20 mouse cellular contexts compared by ENCODE assay signal in the genomic region with DNA sequence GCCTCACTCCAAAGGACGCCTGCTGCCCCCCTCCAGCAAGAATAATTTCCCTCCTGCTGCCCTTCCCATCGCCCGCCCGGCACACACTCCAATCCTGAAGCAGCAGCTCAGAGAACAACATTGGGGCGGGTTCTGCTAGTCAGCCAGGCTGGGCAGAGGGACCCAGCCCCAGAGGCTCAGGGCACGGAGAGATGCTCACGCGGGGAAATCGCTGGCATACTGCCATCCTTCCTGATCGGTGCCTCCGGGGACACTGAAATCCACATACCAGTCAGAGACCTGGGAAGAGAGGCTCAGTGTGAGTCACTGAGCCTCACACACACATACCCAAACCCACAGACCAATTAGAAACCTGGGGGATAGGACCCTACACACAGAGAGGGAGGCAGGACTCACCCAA. TPM values are rescaled to one million over a fixed set of nuclear protein-coding genes. Genes with fewer than 3 reads are reported as not detected.
"Had no signal": no experiment of that assay in that cellular context is flagged by ENCODE, and none has a peak within 500 bp of the region (broad histone marks: within the 10 kb centered on the region; RNA-seq: fewer than 3 reads in every experiment).

No protein-coding gene starts in this region.

- H3K27ac ChIP-seq: layer of hippocampus, adult 2 months; limb, embryonic 10.5 days; limb, embryonic 13.5 days; liver, embryonic 12.5 days; liver, embryonic 15.5 days; lung, embryonic 15.5 days; stomach, embryonic 15.5 days had no signal

- H3K4me2 ChIP-seq: limb, embryonic 13.5 days; liver, embryonic 12.5 days; liver, embryonic 15.5 days; lung, embryonic 15.5 days; midbrain, embryonic 11.5 days; stomach, embryonic 15.5 days had no signal

- H3K9me3 ChIP-seq: limb, embryonic 10.5 days; lung, embryonic 15.5 days; stomach, embryonic 15.5 days had no signal

- H3K4me1 ChIP-seq: limb, embryonic 10.5 days; liver, embryonic 12.5 days; lung, embryonic 15.5 days; stomach, embryonic 15.5 days had no signal

- H3K4me3 ChIP-seq: layer of hippocampus, adult 2 months; limb, embryonic 10.5 days; limb, embryonic 13.5 days; liver, embryonic 12.5 days; liver, embryonic 15.5 days; lung, embryonic 15.5 days; stomach, embryonic 15.5 days had no signal

- H3K9ac ChIP-seq: liver, embryonic 12.5 days; liver, embryonic 15.5 days; lung, embryonic 15.5 days; stomach, embryonic 15.5 days had no signal

- DNase-seq: kidney, postnatal 14 days; kidney, postnatal 4 days; layer of hippocampus, adult 9-11 months; liver; lung, adult 18-20 months; lung, postnatal 10 days; lung, postnatal 36 days; midbrain, embryonic 14.5 days; right cerebral cortex, postnatal 14 days; spleen, adult 18-20 months; thymus, postnatal 36 days had no signal

- H3K27me3 ChIP-seq: limb, embryonic 13.5 days; liver, embryonic 12.5 days; liver, embryonic 15.5 days; lung, embryonic 15.5 days; stomach, embryonic 15.5 days had no signal

- ATAC-seq: liver, embryonic 12.5 days had no signal

RNA-seq across cellular contexts. Expression of gene Bhlha15, which starts 10.5 kb away (rescaled TPM):
- total RNA-seq: midbrain, postnatal 0 days had no signal
- polyA plus RNA-seq: midbrain, embryonic 11.5 days; midbrain, embryonic 14.5 days had no signal
